Mouse (Mus musculus) small intestine, adult 2 months (tissue): ENCODE results near the gene Jade2.

Experiments
- CTCF ChIP-seq: fragments of 200-500 bp; IDR thresholded peaks from 2 replicates; pipeline ENCODE4 v1.5.1; 2012; ENCODE audit warnings: low read depth, mild to moderate bottlenecking, control low read depth, inconsistent platforms, low read length, moderate library complexity, mixed read lengths; ENCODE audit not compliant: insufficient replicate concordance, insufficient read length; ENCODE audit errors: extremely low read depth
- POLR2A ChIP-seq: fragments of 200-500 bp; IDR thresholded peaks from 2 replicates; pipeline ENCODE4 v1.6.1; 2012; ENCODE audit warnings: low read depth, mild to moderate bottlenecking, control low read depth, inconsistent platforms, low read length, moderate library complexity

DNA sequence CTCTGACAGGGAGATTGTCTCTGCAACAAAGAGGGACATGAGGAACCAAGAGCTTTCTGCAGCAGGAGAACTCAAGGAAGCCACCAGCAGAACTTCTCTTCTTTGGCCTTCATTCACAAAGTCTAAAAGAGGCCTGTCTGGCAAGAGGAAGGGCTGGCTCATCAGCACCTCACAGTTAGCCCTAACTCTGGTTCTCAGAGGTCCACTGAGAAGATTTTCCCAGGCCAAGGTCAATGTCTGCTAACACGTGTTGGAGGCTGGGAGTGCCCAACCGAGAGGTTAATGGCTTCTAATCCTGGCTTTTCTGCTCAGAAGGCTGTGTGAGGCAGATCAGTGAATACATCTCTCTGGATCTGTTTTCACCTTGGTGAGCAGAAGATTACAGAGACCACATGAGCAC, 2.1 kb upstream of the Jade2 start:
- TF ChIP-seq POLR2A (no peak), CTCF (no peak)
